Mouse (Mus musculus): Measurements from ENCODE around the gene Cd79b. TPM values are rescaled to one million over a fixed set of nuclear protein-coding genes. Genes with fewer than 3 reads are reported as not detected.

The Cd79b gene
- polyA plus RNA-seq, 1 experiment from 2014 or later: 3.6 TPM

GRCm38 (mm10) chr11:106308162-106308561, 6.4 kb downstream of the Cd79b start:
- no peak overlapping the region for H3K9ac ChIP-seq (ENCODE audit: low read length)
- H3K4me2 ChIP-seq (ENCODE audit: low read depth, low read length): no peak overlapping the region
- H3K36me3 ChIP-seq (ENCODE audit: control insufficient read depth, insufficient read depth): no peaks in the 10 kb centered on the region
- H3K4me1 ChIP-seq (ENCODE audit: control insufficient read depth, insufficient read depth, low read length): no peaks in the 10 kb centered on the region
- no peak for ATAC-seq (replicated peaks; ENCODE audit: extremely low read depth, insufficient read depth, low FRiP score)
- WGBS: 76% methylated on average over 11 of the region's 11 CpGs
- no peaks in the 10 kb centered on the region for H3K27me3 ChIP-seq (ENCODE audit: control insufficient read depth, insufficient read depth, low read length)
- no peaks in the 10 kb centered on the region for H3K9me3 ChIP-seq (replicated peaks; ENCODE audit: control insufficient read depth, low read length)
- H3K27ac ChIP-seq (ENCODE audit: low read length): no peak overlapping the region
- no peak overlapping the region for H3K4me3 ChIP-seq (ENCODE audit: low read length)

GRCm38 (mm10) chr11:106307432-106307831, 7.1 kb downstream of the Cd79b start:
- H3K4me2 ChIP-seq (ENCODE audit: low read depth, low read length): no peak overlapping the region

DNA sequence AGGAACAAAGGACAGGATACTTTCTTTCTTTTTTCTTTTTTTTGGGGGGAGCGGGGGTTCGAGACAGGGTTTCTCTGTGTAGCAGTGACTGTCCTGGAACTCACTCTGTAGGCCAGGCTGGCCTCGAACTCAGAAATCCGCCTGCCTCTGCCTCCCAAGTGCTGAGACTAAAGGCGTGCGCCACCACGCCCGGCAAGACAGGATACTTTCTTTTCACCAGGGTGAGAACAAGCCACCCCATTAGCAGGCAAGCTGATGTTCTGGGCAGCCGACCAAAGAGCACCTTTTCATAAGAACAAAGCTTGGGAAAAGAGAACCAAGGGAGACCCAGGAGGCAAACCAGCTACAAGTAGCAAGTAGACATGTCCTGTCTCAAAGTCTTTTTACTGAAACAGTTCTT, 7.8 kb downstream of the Cd79b start:
- Histone ChIP-seq H3K27me3 (ENCODE audit: control insufficient read depth, insufficient read depth, low read length) (no peaks in the 10 kb centered on the region), H3K27ac (ENCODE audit: low read length) (no peak overlapping the region), H3K4me3 (ENCODE audit: low read length) (no peak overlapping the region), H3K9ac (ENCODE audit: low read length) (no peak overlapping the region), H3K9me3 (replicated peaks; ENCODE audit: control insufficient read depth, low read length) (no peaks in the 10 kb centered on the region), H3K36me3 (ENCODE audit: control insufficient read depth, insufficient read depth) (no peaks in the 10 kb centered on the region), H3K4me2 (ENCODE audit: low read depth, low read length) (no peak overlapping the region), H3K4me1 (ENCODE audit: control insufficient read depth, insufficient read depth, low read length) (no peaks in the 10 kb centered on the region)
- no peak for ATAC-seq (replicated peaks; ENCODE audit: extremely low read depth, insufficient read depth, low FRiP score)
- 82% methylated on average over 9 of the region's 9 CpGs for WGBS

More at GRCm38 (mm10) chr11:106307432-106307831, 7.1 kb downstream of the Cd79b start:
- Histone ChIP-seq H3K4me3 (ENCODE audit: low read length) (no peak overlapping the region), H3K27me3 (ENCODE audit: control insufficient read depth, insufficient read depth, low read length) (no peaks in the 10 kb centered on the region), H3K4me1 (ENCODE audit: control insufficient read depth, insufficient read depth, low read length) (no peaks in the 10 kb centered on the region), H3K9ac (ENCODE audit: low read length) (no peak overlapping the region), H3K36me3 (ENCODE audit: control insufficient read depth, insufficient read depth) (no peaks in the 10 kb centered on the region), H3K9me3 (replicated peaks; ENCODE audit: control insufficient read depth, low read length) (no peaks in the 10 kb centered on the region), H3K27ac (ENCODE audit: low read length) (no peak overlapping the region)
- 51% methylated on average over 5 of the region's 5 CpGs for WGBS
- ATAC-seq (replicated peaks; ENCODE audit: extremely low read depth, insufficient read depth, low FRiP score): no peak

DNA sequence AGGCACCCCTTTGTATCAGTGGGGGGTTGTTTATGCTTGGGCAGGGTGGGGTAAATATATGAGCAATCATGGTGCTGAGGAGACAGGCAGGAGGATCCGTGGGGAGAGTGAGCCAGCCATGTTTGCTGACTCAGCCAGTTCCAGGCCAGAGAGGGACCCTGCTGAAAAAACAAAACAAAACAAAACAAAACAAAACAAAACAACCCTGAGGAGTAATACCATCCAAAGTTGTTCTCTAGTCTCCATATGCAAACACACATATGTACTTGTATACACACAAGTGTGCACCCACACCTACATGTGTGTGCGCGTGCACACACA, 8.5 kb downstream of the Cd79b start:
- H3K9ac ChIP-seq (ENCODE audit: low read length): no peak overlapping the region
- H3K9me3 ChIP-seq (replicated peaks; ENCODE audit: control insufficient read depth, low read length): no peaks in the 10 kb centered on the region
- no peaks in the 10 kb centered on the region for H3K36me3 ChIP-seq (ENCODE audit: control insufficient read depth, insufficient read depth)
- H3K27me3 ChIP-seq (ENCODE audit: control insufficient read depth, insufficient read depth, low read length): no peaks in the 10 kb centered on the region
- H3K27ac ChIP-seq (ENCODE audit: low read length): no peak overlapping the region
- no peaks in the 10 kb centered on the region for H3K4me1 ChIP-seq (ENCODE audit: control insufficient read depth, insufficient read depth, low read length)
- H3K4me2 ChIP-seq (ENCODE audit: low read depth, low read length): no peak overlapping the region
- 87% methylated on average over 3 of the region's 3 CpGs for WGBS
- H3K4me3 ChIP-seq (ENCODE audit: low read length): no peak overlapping the region
- ATAC-seq (replicated peaks; ENCODE audit: extremely low read depth, insufficient read depth, low FRiP score): no peak

DNA sequence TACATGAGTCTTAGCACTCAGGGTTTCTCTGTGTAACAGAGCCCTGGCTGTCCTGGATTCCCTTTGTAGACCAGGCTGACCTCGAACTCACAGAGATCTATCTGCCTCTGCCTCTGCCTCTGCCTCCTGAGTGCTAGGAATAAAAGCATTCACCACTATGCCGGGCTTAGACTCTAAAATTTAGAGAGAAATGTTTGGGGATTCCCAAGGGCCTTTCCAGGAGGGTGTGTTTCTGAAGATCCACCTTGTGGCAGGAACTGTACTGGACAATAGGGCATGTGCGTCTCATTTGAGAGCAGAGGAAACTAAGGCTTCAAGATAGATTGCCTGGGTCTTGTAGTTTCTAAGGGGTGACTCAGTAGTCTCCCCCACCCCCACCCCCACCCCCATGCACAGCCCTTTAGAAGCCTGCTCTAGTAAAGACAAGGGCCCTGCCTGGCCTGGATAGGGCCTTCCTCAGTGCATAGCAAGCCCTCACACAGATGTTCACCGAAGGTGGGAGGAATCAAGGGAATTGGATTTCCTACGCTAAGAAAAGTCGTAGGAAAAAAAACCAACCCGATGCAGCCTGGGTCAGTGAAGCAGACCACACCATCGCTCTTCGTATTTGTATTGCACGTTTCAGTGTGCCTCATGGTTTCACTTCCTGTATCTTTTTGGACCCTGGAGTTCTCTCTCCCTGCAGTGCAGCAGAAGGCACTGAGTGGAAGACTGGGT, 9.1 kb downstream of the Cd79b start:
- Histone ChIP-seq H3K4me3 (ENCODE audit: low read length) (no peak overlapping the region), H3K36me3 (ENCODE audit: control insufficient read depth, insufficient read depth) (no peaks in the 10 kb centered on the region), H3K9ac (ENCODE audit: low read length) (no peak overlapping the region), H3K4me2 (ENCODE audit: low read depth, low read length) (no peak overlapping the region), H3K27ac (ENCODE audit: low read length) (no peak overlapping the region), H3K9me3 (replicated peaks; ENCODE audit: control insufficient read depth, low read length) (no peaks in the 10 kb centered on the region), H3K4me1 (ENCODE audit: control insufficient read depth, insufficient read depth, low read length) (no peaks in the 10 kb centered on the region), H3K27me3 (ENCODE audit: control insufficient read depth, insufficient read depth, low read length) (no peaks in the 10 kb centered on the region)
- WGBS: 71% methylated on average over 10 of the region's 10 CpGs
- ATAC-seq (replicated peaks; ENCODE audit: extremely low read depth, insufficient read depth, low FRiP score): no peak

DNA sequence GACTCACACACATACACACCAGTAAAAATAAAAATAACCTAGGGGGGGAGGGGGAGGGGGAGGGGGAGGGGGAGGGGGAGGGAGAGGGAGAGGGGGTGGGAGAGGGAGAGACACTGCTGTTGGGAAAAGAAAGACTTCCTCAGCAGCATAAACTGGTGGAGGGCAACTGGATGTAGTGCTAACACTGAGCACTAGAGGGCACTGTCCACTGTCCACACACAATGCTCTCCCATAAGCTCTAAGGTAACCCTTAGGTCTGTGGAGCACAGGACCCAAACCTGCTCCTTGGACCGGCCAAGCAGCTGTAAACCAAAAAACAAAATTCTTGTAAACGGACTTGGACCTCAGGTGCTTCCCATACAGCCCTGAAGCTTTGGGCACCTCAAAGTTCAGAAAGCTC, 11.9 kb downstream of the Cd79b start:
- Histone ChIP-seq H3K4me3 (ENCODE audit: low read length) (no peak overlapping the region), H3K9ac (ENCODE audit: low read length) (no peak overlapping the region), H3K27ac (ENCODE audit: low read length) (no peak overlapping the region), H3K4me2 (ENCODE audit: low read depth, low read length) (no peak overlapping the region), H3K27me3 (ENCODE audit: control insufficient read depth, insufficient read depth, low read length) (no peaks in the 10 kb centered on the region), H3K4me1 (ENCODE audit: control insufficient read depth, insufficient read depth, low read length) (no peaks in the 10 kb centered on the region), H3K36me3 (ENCODE audit: control insufficient read depth, insufficient read depth) (no peaks in the 10 kb centered on the region), H3K9me3 (replicated peaks; ENCODE audit: control insufficient read depth, low read length) (no peaks in the 10 kb centered on the region)
- no peak for ATAC-seq (replicated peaks; ENCODE audit: extremely low read depth, insufficient read depth, low FRiP score)
- 8% methylated on average over 2 of the region's 2 CpGs for WGBS

DNA sequence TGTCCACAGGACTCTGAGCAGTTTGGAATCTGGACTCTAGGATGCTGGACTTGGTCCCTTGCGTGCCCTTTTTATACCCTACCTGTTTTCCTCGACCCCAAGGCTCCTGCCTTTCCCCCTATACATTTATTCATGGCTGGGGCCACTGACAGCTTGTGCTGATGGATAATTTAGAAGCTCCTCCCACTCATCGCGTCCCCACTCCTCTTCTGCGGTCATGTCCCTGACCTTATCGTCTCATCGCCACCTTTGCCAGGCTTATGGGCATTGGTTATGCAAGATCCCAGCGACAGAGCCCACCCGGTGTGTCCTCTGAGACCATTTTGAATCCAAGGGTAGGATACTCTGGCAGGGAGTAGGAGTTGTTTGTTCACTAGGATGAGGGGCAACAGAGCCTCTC, 12.8 kb downstream of the Cd79b start, which contains the start of gene Gh:
Gene Gh (minus strand): TSS at position 101 of the 400 bp plus-strand sequence.
- Histone ChIP-seq H3K4me3 (ENCODE audit: low read length) (no peak within 1 kb of the TSS), H3K36me3 (ENCODE audit: control insufficient read depth, insufficient read depth) (no peaks in the 10 kb centered on the region), H3K9ac (ENCODE audit: low read length) (no peak within 1 kb of the TSS), H3K27ac (ENCODE audit: low read length) (no peak within 1 kb of the TSS), H3K4me1 (ENCODE audit: control insufficient read depth, insufficient read depth, low read length) (no peaks in the 10 kb centered on the region), H3K27me3 (ENCODE audit: control insufficient read depth, insufficient read depth, low read length) (no peaks in the 10 kb centered on the region), H3K9me3 (replicated peaks; ENCODE audit: control insufficient read depth, low read length) (no peaks in the 10 kb centered on the region), H3K4me2 (ENCODE audit: low read depth, low read length) (no peak within 1 kb of the TSS)
- 75% methylated on average over 9 of the region's 9 CpGs for WGBS
- ATAC-seq (replicated peaks; ENCODE audit: extremely low read depth, insufficient read depth, low FRiP score): no peak

GRCm38 (mm10) chr11:106291861-106292260, 22.7 kb downstream of the Cd79b start:
- no peak for ATAC-seq (replicated peaks; ENCODE audit: extremely low read depth, insufficient read depth, low FRiP score)
- H3K27ac ChIP-seq (ENCODE audit: low read length): no peak overlapping the region
- no peaks in the 10 kb centered on the region for H3K27me3 ChIP-seq (ENCODE audit: control insufficient read depth, insufficient read depth, low read length)
- H3K4me1 ChIP-seq (ENCODE audit: control insufficient read depth, insufficient read depth, low read length): peaks cover 5% of the 10 kb centered on the region; the same call in 1 of the 2 replicates
- 88% methylated on average over 2 of the region's 2 CpGs for WGBS
- no peak overlapping the region for H3K4me3 ChIP-seq (ENCODE audit: low read length)
- H3K9me3 ChIP-seq (replicated peaks; ENCODE audit: control insufficient read depth, low read length): no peaks in the 10 kb centered on the region
- H3K36me3 ChIP-seq (ENCODE audit: control insufficient read depth, insufficient read depth): no peaks in the 10 kb centered on the region
- H3K9ac ChIP-seq (ENCODE audit: low read length): no peak overlapping the region
- H3K4me2 ChIP-seq (ENCODE audit: low read depth, low read length): no peak overlapping the region

DNA sequence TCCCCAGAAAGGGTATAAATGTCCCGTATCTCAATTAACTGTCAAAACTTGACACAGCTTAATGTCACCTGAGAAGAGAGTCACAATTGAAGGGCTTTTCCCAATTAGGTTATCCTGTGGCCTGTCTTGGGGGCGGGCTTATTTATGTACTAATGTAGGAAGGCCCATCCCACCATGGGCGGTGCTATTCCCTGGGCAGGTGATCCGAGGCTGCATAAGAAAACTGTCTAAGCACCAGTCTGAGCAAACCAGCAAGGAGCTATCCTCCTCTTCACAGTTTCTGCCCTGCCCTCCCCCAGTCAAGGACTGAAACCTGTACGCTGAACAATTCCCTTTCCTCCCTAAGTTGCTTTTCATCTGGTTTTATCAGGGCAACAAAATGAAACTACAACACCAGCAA, 24.2 kb downstream of the Cd79b start:
- no peak overlapping the region for H3K27ac ChIP-seq (ENCODE audit: low read length)

More for the DNA sequence above, 24.2 kb downstream of the Cd79b start:
- no peak for ATAC-seq (replicated peaks; ENCODE audit: extremely low read depth, insufficient read depth, low FRiP score)
- Histone ChIP-seq H3K27me3 (ENCODE audit: control insufficient read depth, insufficient read depth, low read length) (no peaks in the 10 kb centered on the region), H3K4me3 (ENCODE audit: low read length) (no peak overlapping the region), H3K36me3 (ENCODE audit: control insufficient read depth, insufficient read depth) (no peaks in the 10 kb centered on the region), H3K9ac (ENCODE audit: low read length) (no peak overlapping the region), H3K4me1 (ENCODE audit: control insufficient read depth, insufficient read depth, low read length) (peaks cover 5% of the 10 kb centered on the region; the same call in 1 of the 2 replicates), H3K9me3 (replicated peaks; ENCODE audit: control insufficient read depth, low read length) (no peaks in the 10 kb centered on the region), H3K4me2 (ENCODE audit: low read depth, low read length) (no peak overlapping the region)
- 90% methylated on average over 5 of the region's 5 CpGs for WGBS
